Mouse (Mus musculus) Muller cell, postnatal 12 days (primary cell): Measurements from ENCODE around the gene Pnp2.

Source experiments
- DNase-seq: peaks from one replicate; pipeline ENCODE4 v3.0.0-alpha.2; 2015; ENCODE audit errors: inconsistent ontology term

Pnp2 gene

DNA sequence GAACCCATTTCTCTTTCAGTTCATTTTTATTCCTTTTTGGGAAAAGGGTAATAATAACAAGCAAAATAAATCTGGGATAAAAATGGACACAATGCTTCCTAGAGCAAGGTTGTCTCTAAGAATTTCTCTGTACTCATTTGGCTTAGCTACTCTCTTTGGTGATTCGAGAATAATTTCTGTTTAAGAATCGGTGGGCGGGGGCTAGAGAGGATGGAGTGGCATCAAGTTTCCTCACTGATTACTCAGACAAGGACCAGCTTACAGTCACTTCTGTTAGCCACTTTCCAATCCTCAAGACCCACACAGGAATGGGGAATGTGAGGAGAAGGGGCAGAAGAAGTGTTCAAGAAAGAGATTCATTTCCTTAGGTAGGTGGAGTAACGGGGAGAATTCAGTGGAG lies 53.0 kb downstream of the Pnp2 start:
- no peak for DNase-seq

DNA sequence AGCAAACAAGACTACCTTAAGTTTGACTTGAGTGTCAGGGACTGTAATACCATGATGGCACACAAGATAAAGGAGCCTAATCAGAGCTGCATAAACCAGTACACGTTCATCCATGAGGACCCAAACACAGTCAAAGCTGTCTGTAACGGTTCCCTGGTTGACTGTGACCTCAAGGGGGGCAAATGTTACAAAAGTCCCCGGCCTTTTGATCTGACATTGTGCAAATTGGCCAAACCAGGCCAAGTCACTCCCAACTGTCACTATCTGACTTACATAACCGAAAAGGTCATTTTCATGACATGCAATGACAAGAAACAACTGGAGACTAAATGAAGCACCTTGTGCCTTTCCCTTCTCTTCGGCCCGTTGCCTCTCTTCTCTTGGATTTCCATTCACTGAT lies 53.8 kb downstream of the Pnp2 start:
- DNase-seq = no peak
